Mouse (Mus musculus): ENCODE measurements around the gene Rnf222. TPM values are rescaled to one million over a fixed set of nuclear protein-coding genes. Genes with fewer than 3 reads are reported as not detected.
"Not testable (repeated sequence)": the region's sequence is repeated elsewhere in the genome, so short reads cannot be mapped to it uniquely, and the experiment has no call there.

Rnf222 gene
- polyA plus RNA-seq, 1 experiment from 2014 or later = 0.09 TPM

- no peak for DNase-seq (ENCODE audit: low spot score)
- Histone ChIP-seq H3K9me3 (no peaks in the 10 kb centered on the region), H3K4me1 (no peaks in the 10 kb centered on the region), H3K4me3 (no peak overlapping the region), H3K27me3 (ENCODE audit: insufficient read depth, poor library complexity, severe bottlenecking) (no peaks in the 10 kb centered on the region), H3K27ac (no peak overlapping the region), H3K36me3 (no peaks in the 10 kb centered on the region)
- WGBS = 72% methylated on average over 5 of the region's 5 CpGs
Observed at GRCm38 (mm10) chr11:68933885-68934507, 45.6 kb downstream of the Rnf222 start.

GRCm38 (mm10) chr11:68936951-68937350, 48.6 kb downstream of the Rnf222 start:
- H3K4me1 ChIP-seq; H3K27me3 ChIP-seq (ENCODE audit: insufficient read depth, poor library complexity, severe bottlenecking); DNase-seq (ENCODE audit: low spot score); H3K4me3 ChIP-seq; H3K27ac ChIP-seq; H3K36me3 ChIP-seq; H3K9me3 ChIP-seq: not testable (repeated sequence)
- 77% methylated on average over 4 of the region's 4 CpGs for WGBS

- Histone ChIP-seq H3K27me3 (ENCODE audit: insufficient read depth, poor library complexity, severe bottlenecking) (no peaks in the 10 kb centered on the region), H3K9me3 (no peaks in the 10 kb centered on the region), H3K4me1 (peaks cover 18% of the 10 kb centered on the region; the same call in 1 of the 2 replicates), H3K36me3 (peaks cover 8% of the 10 kb centered on the region; the same call in 1 of the 2 replicates), H3K4me3 (peak overlapping the region; percentile 59), H3K27ac (peak overlapping the region; percentile 87)
- peak; percentile 95 for DNase-seq (ENCODE audit: low spot score)
- WGBS = 7% methylated on average over 16 of the region's 16 CpGs
Observed at GRCm38 (mm10) chr11:68939451-68940304, 51.3 kb downstream of the Rnf222 start.

- peaks cover 18% of the 10 kb centered on the region; the same call in 1 of the 2 replicates for H3K4me1 ChIP-seq
- peak overlapping the region; percentile 87; the same call in 1 of the 2 replicates for H3K27ac ChIP-seq
- 62% methylated on average over 4 of the region's 4 CpGs for WGBS
Observed at GRCm38 (mm10) chr11:68940516-68940915, 52.2 kb downstream of the Rnf222 start.

GRCm38 (mm10) chr11:68942731-68943130, 54.4 kb downstream of the Rnf222 start:
- Histone ChIP-seq H3K4me1 (peaks cover 32% of the 10 kb centered on the region), H3K27me3 (ENCODE audit: insufficient read depth, poor library complexity, severe bottlenecking) (peaks cover 20% of the 10 kb centered on the region), H3K9me3 (no peaks in the 10 kb centered on the region), H3K27ac (no peak overlapping the region), H3K36me3 (peaks cover 18% of the 10 kb centered on the region; the same call in 1 of the 2 replicates), H3K4me3 (no peak overlapping the region)
- DNase-seq (ENCODE audit: low spot score) = no peak
- WGBS = 73% methylated on average over 8 of the region's 8 CpGs

More at GRCm38 (mm10) chr11:68940516-68940915, 52.2 kb downstream of the Rnf222 start:
- no peak for DNase-seq (ENCODE audit: low spot score)
- Histone ChIP-seq H3K36me3 (peaks cover 13% of the 10 kb centered on the region; the same call in 1 of the 2 replicates), H3K27me3 (ENCODE audit: insufficient read depth, poor library complexity, severe bottlenecking) (no peaks in the 10 kb centered on the region), H3K4me3 (peak overlapping the region; percentile 59), H3K9me3 (no peaks in the 10 kb centered on the region)

GRCm38 (mm10) chr11:68945245-68945644, 56.9 kb downstream of the Rnf222 start:
- Histone ChIP-seq H3K27me3 (ENCODE audit: insufficient read depth, poor library complexity, severe bottlenecking) (peaks cover 20% of the 10 kb centered on the region), H3K9me3 (no peaks in the 10 kb centered on the region), H3K4me1 (peaks cover 30% of the 10 kb centered on the region), H3K36me3 (peaks cover 21% of the 10 kb centered on the region; the same call in 1 of the 2 replicates), H3K27ac (no peak overlapping the region), H3K4me3 (no peak overlapping the region)
- DNase-seq (ENCODE audit: low spot score) = no peak
- 72% methylated on average over 2 of the region's 2 CpGs for WGBS

Other genes with a start within 250 kb of the Rnf222 start
- 181 and 184 TPM in 2 replicates for gene Myh10, start 197.0 kb upstream of the Rnf222 start, polyA plus RNA-seq (2016; fragmentation: Nextera tagmentation; extraction: Ambion mirVana)
- gene Ndel1, start 16.7 kb upstream of the Rnf222 start, polyA plus RNA-seq (2016; fragmentation: Nextera tagmentation; extraction: Ambion mirVana) = 68.7 and 69.2 TPM in 2 replicates
- 711 and 869 TPM in 2 replicates for gene Rpl26, start 13.0 kb downstream of the Rnf222 start, polyA plus RNA-seq (2016; fragmentation: Nextera tagmentation; extraction: Ambion mirVana)
- not detected in 2 replicates for gene Odf4, start 38.5 kb downstream of the Rnf222 start, polyA plus RNA-seq (2016; fragmentation: Nextera tagmentation; extraction: Ambion mirVana)
- 10.5 and 13.4 TPM in 2 replicates for gene Arhgef15, start 68.9 kb downstream of the Rnf222 start, polyA plus RNA-seq (2016; fragmentation: Nextera tagmentation; extraction: Ambion mirVana)
- 1.2 and 1.5 TPM in 2 replicates for gene Slc25a35, start 79.6 kb downstream of the Rnf222 start, polyA plus RNA-seq (2016; fragmentation: Nextera tagmentation; extraction: Ambion mirVana)
- gene Rangrf, start 86.6 kb downstream of the Rnf222 start, polyA plus RNA-seq (2016; fragmentation: Nextera tagmentation; extraction: Ambion mirVana) = 79.6 and 82.1 TPM in 2 replicates
- gene Pfas, start 119.9 kb downstream of the Rnf222 start, polyA plus RNA-seq (2016; fragmentation: Nextera tagmentation; extraction: Ambion mirVana) = 30.9 and 35.6 TPM in 2 replicates
- 69.0 and 76.7 TPM in 2 replicates for gene Ctc1, start 127.4 kb downstream of the Rnf222 start, polyA plus RNA-seq (2016; fragmentation: Nextera tagmentation; extraction: Ambion mirVana)
- 110 and 147 TPM in 2 replicates for gene Aurkb, start 157.1 kb downstream of the Rnf222 start, polyA plus RNA-seq (2016; fragmentation: Nextera tagmentation; extraction: Ambion mirVana)
- gene Borcs6, start 171.2 kb downstream of the Rnf222 start, polyA plus RNA-seq (2016; fragmentation: Nextera tagmentation; extraction: Ambion mirVana) = 8.2 and 9.0 TPM in 2 replicates
- gene Tmem107, start 182.3 kb downstream of the Rnf222 start, polyA plus RNA-seq (2016; fragmentation: Nextera tagmentation; extraction: Ambion mirVana) = 29.1 and 30.4 TPM in 2 replicates
- gene Vamp2, start 199.9 kb downstream of the Rnf222 start, polyA plus RNA-seq (2016; fragmentation: Nextera tagmentation; extraction: Ambion mirVana) = 85.8 and 93.0 TPM in 2 replicates
- 8.0 and 8.8 TPM in 2 replicates for gene Per1, start 206.7 kb downstream of the Rnf222 start, polyA plus RNA-seq (2016; fragmentation: Nextera tagmentation; extraction: Ambion mirVana)
- gene Hes7, start 231.9 kb downstream of the Rnf222 start, polyA plus RNA-seq (2016; fragmentation: Nextera tagmentation; extraction: Ambion mirVana) = 0.60 and 0.63 TPM in 2 replicates
- gene 9130213A22Rik, start 234.0 kb downstream of the Rnf222 start, polyA plus RNA-seq (2016; fragmentation: Nextera tagmentation; extraction: Ambion mirVana) = 0.16 and 0.17 TPM in 2 replicates
- gene Aloxe3, start 237.3 kb downstream of the Rnf222 start, polyA plus RNA-seq (2016; fragmentation: Nextera tagmentation; extraction: Ambion mirVana) = 0.16 and 0.25 TPM in 2 replicates

Data from heart, embryonic 10.5 days (tissue).